Mouse (Mus musculus): ENCODE data around the gene Hoxc5.
A peak's percentile ranks its signal among the peaks of the same experiment; 100 is the strongest.

The Hoxc5 gene

GRCm38 (mm10) chr15:103011928-103012486 lies 44.8 kb downstream of the Hoxc5 start:
- DNase-seq (ENCODE audit: extremely low spot score): no peak

GRCm38 (mm10) chr15:103013238-103013984 lies 46.2 kb downstream of the Hoxc5 start:
- no peak for DNase-seq (ENCODE audit: extremely low spot score)

- DNase-seq (ENCODE audit: extremely low spot score): peak; percentile 81
Observed at GRCm38 (mm10) chr15:103014166-103015008, 47.1 kb downstream of the Hoxc5 start.

- no peak for DNase-seq (ENCODE audit: extremely low spot score)
Observed at GRCm38 (mm10) chr15:103015009-103015399, 47.8 kb downstream of the Hoxc5 start.

GRCm38 (mm10) chr15:103015406-103016166 lies 48.3 kb downstream of the Hoxc5 start:
- DNase-seq (ENCODE audit: extremely low spot score): no peak

GRCm38 (mm10) chr15:103018636-103019035 lies 51.4 kb downstream of the Hoxc5 start, which contains the start of gene Hoxc4:
Gene Hoxc4, plus strand, starts transcription at chr15:103018934.
- DNase-seq (ENCODE audit: extremely low spot score): no peak

- no peak for DNase-seq (ENCODE audit: extremely low spot score)
Observed at GRCm38 (mm10) chr15:103020899-103021418, 53.7 kb downstream of the Hoxc5 start.

GRCm38 (mm10) chr15:103021544-103021943 lies 54.3 kb downstream of the Hoxc5 start:
- no peak for DNase-seq (ENCODE audit: extremely low spot score)

GRCm38 (mm10) chr15:103024131-103024530 lies 56.9 kb downstream of the Hoxc5 start:
- DNase-seq (ENCODE audit: extremely low spot score): no peak

GRCm38 (mm10) chr15:103027266-103028235 lies 60.3 kb downstream of the Hoxc5 start:
- no peak for DNase-seq (ENCODE audit: extremely low spot score)

- peak; percentile 59 for DNase-seq (ENCODE audit: extremely low spot score)
Observed at GRCm38 (mm10) chr15:103028916-103029512, 61.8 kb downstream of the Hoxc5 start.

GRCm38 (mm10) chr15:103030142-103030541 lies 62.9 kb downstream of the Hoxc5 start:
- peak; percentile 40 for DNase-seq (ENCODE audit: extremely low spot score)

- peak; percentile 36 for DNase-seq (ENCODE audit: extremely low spot score)
Observed at GRCm38 (mm10) chr15:103032167-103032566, 64.9 kb downstream of the Hoxc5 start.

- peak; percentile 69 for DNase-seq (ENCODE audit: extremely low spot score)
Observed at GRCm38 (mm10) chr15:103032646-103033575, 65.7 kb downstream of the Hoxc5 start.

GRCm38 (mm10) chr15:103034043-103034806 lies 67.0 kb downstream of the Hoxc5 start:
- peak; percentile 62 for DNase-seq (ENCODE audit: extremely low spot score)

- DNase-seq (ENCODE audit: extremely low spot score): peak; percentile 71
Observed at GRCm38 (mm10) chr15:103034807-103035547, 67.7 kb downstream of the Hoxc5 start.

GRCm38 (mm10) chr15:103035548-103035881 lies 68.3 kb downstream of the Hoxc5 start:
- peak; percentile 58 for DNase-seq (ENCODE audit: extremely low spot score)
